Mouse (Mus musculus): ENCODE data around the gene Taco1. TPM values are rescaled to one million over a fixed set of nuclear protein-coding genes. Genes with fewer than 3 reads are reported as not detected.

The Taco1 gene
- polyA plus RNA-seq, 1 experiment from 2014 or later, result 7.3 TPM

DNA sequence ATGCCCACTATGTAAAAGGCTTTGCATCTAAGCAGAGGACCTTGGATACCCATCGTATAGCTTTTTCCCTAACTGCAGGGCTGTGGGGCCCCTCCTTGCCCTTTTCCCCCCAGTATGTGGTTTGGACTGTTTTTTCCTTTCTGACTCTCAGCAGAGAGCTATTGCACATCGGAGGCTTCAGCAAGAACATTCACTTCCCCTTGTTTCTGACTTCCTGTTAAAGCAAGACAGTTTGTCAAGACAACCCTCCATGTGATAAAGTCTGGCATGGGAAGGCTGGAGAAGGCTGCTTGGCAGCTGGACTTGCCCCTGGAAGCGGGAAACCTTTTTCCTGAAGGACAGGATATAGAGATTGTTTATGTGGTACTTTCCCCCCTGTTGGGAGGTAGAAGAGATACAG, 56.9 kb downstream of the Taco1 start:
- Histone ChIP-seq H3K4me2 (ENCODE audit: low read depth, low read length) (no peak overlapping the region), H3K4me3 (ENCODE audit: low read depth, low read length) (no peak overlapping the region), H3K27me3 (ENCODE audit: control insufficient read depth, insufficient read depth, low read length) (no peaks in the 10 kb centered on the region), H3K9me3 (ENCODE audit: control insufficient read depth, low read length) (no peaks in the 10 kb centered on the region), H3K27ac (ENCODE audit: low read depth, low read length) (no peak overlapping the region), H3K4me1 (ENCODE audit: control insufficient read depth, insufficient read depth, low read length) (no peaks in the 10 kb centered on the region), H3K36me3 (ENCODE audit: control insufficient read depth, insufficient read depth, low read length) (peaks cover 28% of the 10 kb centered on the region; the same call in 1 of the 2 replicates), H3K9ac (replicated peaks; ENCODE audit: low read depth, low read length) (no peak overlapping the region)
- no peak for ATAC-seq (ENCODE audit: low read depth)
- whole genome bisulfite sequencing, result 88% methylated on average over 3 of the region's 3 CpGs

Other genes with a start within 250 kb of the Taco1 start
- 37.7 and 38.1 TPM in 2 replicates for gene Cyb561, start 112.7 kb upstream of the Taco1 start, polyA plus RNA-seq (2014; fragmentation: Nextera tagmentation; extraction: Ambion mirVana)
- 4.0 and 4.1 TPM in 2 replicates for gene Ace, start 98.1 kb upstream of the Taco1 start, polyA plus RNA-seq (2014; fragmentation: Nextera tagmentation; extraction: Ambion mirVana)
- gene Ace3, start 71.4 kb upstream of the Taco1 start, polyA plus RNA-seq (2014; fragmentation: Nextera tagmentation; extraction: Ambion mirVana), result not detected in 2 replicates
- gene Kcnh6, start 57.9 kb upstream of the Taco1 start, polyA plus RNA-seq (2014; fragmentation: Nextera tagmentation; extraction: Ambion mirVana), result 3.3 and 9.8 TPM in 2 replicates
- 143 and 164 TPM in 2 replicates for gene Dcaf7, start 29.2 kb upstream of the Taco1 start, polyA plus RNA-seq (2014; fragmentation: Nextera tagmentation; extraction: Ambion mirVana)
- gene Map3k3, start 18.6 kb downstream of the Taco1 start, polyA plus RNA-seq (2014; fragmentation: Nextera tagmentation; extraction: Ambion mirVana), result 11.0 and 15.9 TPM in 2 replicates
- gene Gm10840, start 94.8 kb downstream of the Taco1 start, polyA plus RNA-seq (2014; fragmentation: Nextera tagmentation; extraction: Ambion mirVana), result 0.88 TPM in 1 of 2 replicates, not detected in the other
- gene Limd2, start 94.8 kb downstream of the Taco1 start, polyA plus RNA-seq (2014; fragmentation: Nextera tagmentation; extraction: Ambion mirVana), result 120 and 140 TPM in 2 replicates
- gene Strada, start 136.1 kb downstream of the Taco1 start, polyA plus RNA-seq (2014; fragmentation: Nextera tagmentation; extraction: Ambion mirVana), result 33.0 and 34.8 TPM in 2 replicates
- gene Ccdc47, start 150.3 kb downstream of the Taco1 start, polyA plus RNA-seq (2014; fragmentation: Nextera tagmentation; extraction: Ambion mirVana), result 78.3 and 99.4 TPM in 2 replicates
- gene Ddx42, start 150.9 kb downstream of the Taco1 start, polyA plus RNA-seq (2014; fragmentation: Nextera tagmentation; extraction: Ambion mirVana), result 73.2 and 97.4 TPM in 2 replicates
- gene Ftsj3, start 190.0 kb downstream of the Taco1 start, polyA plus RNA-seq (2014; fragmentation: Nextera tagmentation; extraction: Ambion mirVana), result 29.6 and 36.3 TPM in 2 replicates
- 300 and 322 TPM in 2 replicates for gene Psmc5, start 190.1 kb downstream of the Taco1 start, polyA plus RNA-seq (2014; fragmentation: Nextera tagmentation; extraction: Ambion mirVana)
- 10.3 and 21.4 TPM in 2 replicates for gene Smarcd2, start 206.9 kb downstream of the Taco1 start, polyA plus RNA-seq (2014; fragmentation: Nextera tagmentation; extraction: Ambion mirVana)
- 0.27 TPM in 1 of 2 replicates, not detected in the other for gene Tcam1, start 210.6 kb downstream of the Taco1 start, polyA plus RNA-seq (2014; fragmentation: Nextera tagmentation; extraction: Ambion mirVana)
- gene Gh, start 235.8 kb downstream of the Taco1 start, polyA plus RNA-seq (2014; fragmentation: Nextera tagmentation; extraction: Ambion mirVana), result not detected in 2 replicates
- 0.68 and 0.89 TPM in 2 replicates for gene Cd79b, start 248.7 kb downstream of the Taco1 start, polyA plus RNA-seq (2014; fragmentation: Nextera tagmentation; extraction: Ambion mirVana)